Comparison of ENCODE assay signal across 7 mouse cellular contexts in genomic region chr2:157077160-157077559, GRCm38 (mm10). TPM values are rescaled to one million over a fixed set of nuclear protein-coding genes. Genes with fewer than 3 reads are reported as not detected.
DNase-seq lines count a peak whose midpoint lies in the region; ATAC-seq and TF ChIP-seq lines count a peak whose summit lies in the region.

No protein-coding gene starts in this region.

- H3K4me2 ChIP-seq in embryonic facial prominence, embryonic 12.5 days (replicated peaks) = peak overlapping the region; percentile 89
- peak overlapping the region; percentile 96 for H3K4me2 ChIP-seq in hindbrain, embryonic 16.5 days (ENCODE audit: low read length)
- peak overlapping the region; percentile 76 for H3K4me2 ChIP-seq in stomach, postnatal 0 days (replicated peaks; ENCODE audit: low read depth)

- peaks cover 8% of the 10 kb centered on the region; the same call in 1 of the 2 replicates for H3K4me1 ChIP-seq in spleen, adult 2 months (ENCODE audit: control insufficient read depth, insufficient read depth, insufficient read length)
- peaks cover 59% of the 10 kb centered on the region for H3K4me1 ChIP-seq in embryonic facial prominence, embryonic 12.5 days
- peaks cover 51% of the 10 kb centered on the region for H3K4me1 ChIP-seq in hindbrain, embryonic 16.5 days (ENCODE audit: control insufficient read depth, insufficient read depth, low read depth, low read length)
- peaks cover 23% of the 10 kb centered on the region for H3K4me1 ChIP-seq in stomach, postnatal 0 days (replicated peaks; ENCODE audit: control insufficient read depth, insufficient read depth)

- TF ChIP-seq CTCF in spleen, adult 2 months (IDR thresholded peaks at IDR 0.05; ENCODE audit: extremely low read depth, insufficient read depth, insufficient read length, insufficient replicate concordance) = no peak
- no peak for TF ChIP-seq CTCF in stomach, postnatal 0 days (IDR thresholded peaks at IDR 0.05; ENCODE audit: low read depth)

- H3K36me3 ChIP-seq in spleen, adult 2 months (ENCODE audit: control insufficient read depth, insufficient read depth, low read length) = no peaks in the 10 kb centered on the region
- peaks cover 13% of the 10 kb centered on the region for H3K36me3 ChIP-seq in embryonic facial prominence, embryonic 12.5 days
- 0 out of 2 replicates have a peak, but pooled peaks cover 2% of the 10 kb centered on the region for H3K36me3 ChIP-seq in hindbrain, embryonic 16.5 days (ENCODE audit: control insufficient read depth, insufficient read depth, low read length)
- H3K36me3 ChIP-seq in stomach, postnatal 0 days (ENCODE audit: control insufficient read depth, insufficient read depth, low read length) = peaks cover 2% of the 10 kb centered on the region; the same call in 1 of the 2 replicates

- WGBS in spleen, adult 2 months = 41% methylated on average over 5 of the region's 5 CpGs
- WGBS in embryonic facial prominence, embryonic 12.5 days = 32% methylated on average over 5 of the region's 5 CpGs
- WGBS in hindbrain, embryonic 16.5 days = 5% methylated on average over 5 of the region's 5 CpGs
- 25% methylated on average over 5 of the region's 5 CpGs for WGBS in stomach, postnatal 0 days

- ATAC-seq in embryonic facial prominence, embryonic 12.5 days (ENCODE audit: insufficient number of reproducible peaks, insufficient read depth, low FRiP score, low TSS enrichment) = no peak
- ATAC-seq in hindbrain, embryonic 16.5 days = peak; percentile 0; the same call in 1 of the 2 replicates
- no peak for ATAC-seq in stomach, postnatal 0 days (ENCODE audit: low FRiP score, low TSS enrichment)

- no peak for DNase-seq in spleen, adult 2 months (ENCODE audit: low read depth in 1 of 2, low spot score in 2 of 2)
- DNase-seq in spleen, postnatal 14 days (ENCODE audit: low spot score in 2 of 2) = no peak
- peak; percentile 82 for DNase-seq in lung, postnatal 10 days
- no peak for DNase-seq in stomach, postnatal 0 days (ENCODE audit: low spot score)
- no peak for DNase-seq in spleen, postnatal 10 days (ENCODE audit: low spot score in 2 of 2)

- H3K27me3 ChIP-seq in spleen, adult 2 months (ENCODE audit: control insufficient read depth, insufficient read depth, low read length) = peaks cover 16% of the 10 kb centered on the region
- no peaks in the 10 kb centered on the region for H3K27me3 ChIP-seq in embryonic facial prominence, embryonic 12.5 days
- H3K27me3 ChIP-seq in hindbrain, embryonic 16.5 days (replicated peaks; ENCODE audit: control insufficient read depth, insufficient read depth, low read length) = no peaks in the 10 kb centered on the region
- no peaks in the 10 kb centered on the region for H3K27me3 ChIP-seq in stomach, postnatal 0 days (ENCODE audit: control insufficient read depth, insufficient read depth, low read length)

- 0 out of 2 replicates have a peak overlapping the region, but pooled peaks have one; percentile 22 for H3K27ac ChIP-seq in spleen, adult 2 months (ENCODE audit: insufficient read depth, low read length)
- no peak overlapping the region for H3K27ac ChIP-seq in embryonic facial prominence, embryonic 12.5 days
- peak overlapping the region; percentile 99 for H3K27ac ChIP-seq in hindbrain, embryonic 16.5 days (ENCODE audit: low read depth, low read length)
- peak overlapping the region; percentile 92 for H3K27ac ChIP-seq in stomach, postnatal 0 days (replicated peaks)

- H3K9me3 ChIP-seq in embryonic facial prominence, embryonic 12.5 days = no peaks in the 10 kb centered on the region
- no peaks in the 10 kb centered on the region for H3K9me3 ChIP-seq in hindbrain, embryonic 16.5 days (ENCODE audit: control insufficient read depth, low read length)
- H3K9me3 ChIP-seq in stomach, postnatal 0 days (ENCODE audit: control insufficient read depth, low read length) = no peaks in the 10 kb centered on the region

- no peak for TF ChIP-seq POLR2A in spleen, adult 2 months (IDR thresholded peaks at IDR 0.05; ENCODE audit: low read depth, low read length)

- TF ChIP-seq EP300 in stomach, postnatal 0 days (optimal IDR thresholded peaks at IDR 0.05) = no peak

- peak overlapping the region; percentile 98 for H3K9ac ChIP-seq in embryonic facial prominence, embryonic 12.5 days
- peak overlapping the region; percentile 88 for H3K9ac ChIP-seq in hindbrain, embryonic 16.5 days (ENCODE audit: low read depth, low read length)
- peak overlapping the region; percentile 86 for H3K9ac ChIP-seq in stomach, postnatal 0 days (ENCODE audit: low read length)

- H3K4me3 ChIP-seq in spleen, adult 2 months (ENCODE audit: extremely low read depth, insufficient read depth, insufficient read length) = no peak overlapping the region
- peak overlapping the region; percentile 96 for H3K4me3 ChIP-seq in embryonic facial prominence, embryonic 12.5 days
- peak overlapping the region; percentile 82 for H3K4me3 ChIP-seq in hindbrain, embryonic 16.5 days (ENCODE audit: low read length)
- peak overlapping the region; percentile 79 for H3K4me3 ChIP-seq in stomach, postnatal 0 days (ENCODE audit: low read depth, low read length)

RNA-seq across cellular contexts. Expression of gene Soga1, which starts 1.9 kb away (rescaled TPM):
- 5.3 and 5.4 TPM in 2 replicates for polyA plus RNA-seq in spleen, adult 2 months (2012; rRNA removed)
- polyA plus RNA-seq in embryonic facial prominence, embryonic 12.5 days (2016; fragmentation: Nextera tagmentation; extraction: Ambion mirVana) = 5.7 and 7.8 TPM in 2 replicates
- polyA plus RNA-seq in hindbrain, embryonic 16.5 days (2015; fragmentation: Nextera tagmentation; extraction: Ambion mirVana) = 4.4 and 4.6 TPM in 2 replicates
- 0.65 and 0.86 TPM in 2 replicates for polyA plus RNA-seq in stomach, postnatal 0 days (2015; fragmentation: Nextera tagmentation; extraction: Ambion mirVana)

RNA-seq across cellular contexts. Expression of gene Tldc2, which starts 9.7 kb away (rescaled TPM):
- polyA plus RNA-seq in spleen, adult 2 months (2012; rRNA removed) = not detected in 2 replicates
- not detected in 2 replicates for polyA plus RNA-seq in embryonic facial prominence, embryonic 12.5 days (2016; fragmentation: Nextera tagmentation; extraction: Ambion mirVana)
- polyA plus RNA-seq in hindbrain, embryonic 16.5 days (2015; fragmentation: Nextera tagmentation; extraction: Ambion mirVana) = not detected in 2 replicates
- polyA plus RNA-seq in stomach, postnatal 0 days (2015; fragmentation: Nextera tagmentation; extraction: Ambion mirVana) = not detected in 2 replicates

RNA-seq across cellular contexts. Expression of gene Samhd1, which starts 57.9 kb away (rescaled TPM):
- polyA plus RNA-seq in spleen, adult 2 months (2012; rRNA removed) = 120 and 145 TPM in 2 replicates
- polyA plus RNA-seq in embryonic facial prominence, embryonic 12.5 days (2016; fragmentation: Nextera tagmentation; extraction: Ambion mirVana) = 25.2 and 26.9 TPM in 2 replicates
- 9.5 and 11.1 TPM in 2 replicates for polyA plus RNA-seq in hindbrain, embryonic 16.5 days (2015; fragmentation: Nextera tagmentation; extraction: Ambion mirVana)
- 16.1 and 17.4 TPM in 2 replicates for polyA plus RNA-seq in stomach, postnatal 0 days (2015; fragmentation: Nextera tagmentation; extraction: Ambion mirVana)
